Mouse (Mus musculus): ENCODE results near the gene Sord. TPM values are rescaled to one million over a fixed set of nuclear protein-coding genes. Genes with fewer than 3 reads are reported as not detected.
A peak's percentile ranks its signal among the peaks of the same experiment; 100 is the strongest.

The Sord gene
- polyA plus RNA-seq, 1 experiment from 2014 or later, result 20.5 TPM

GRCm38 (mm10) chr2:122311561-122311960 lies 77.0 kb downstream of the Sord start:
- no peak overlapping the region for H3K27ac ChIP-seq
- H3K27me3 ChIP-seq (replicated peaks), result peaks cover 34% of the 10 kb centered on the region; the same call in 1 of the 2 replicates
- no peak overlapping the region for H3K4me2 ChIP-seq
- ATAC-seq (replicated peaks), result peak; percentile 44; the same call in 1 of the 2 replicates
- no peaks in the 10 kb centered on the region for H3K36me3 ChIP-seq (replicated peaks)
- WGBS, result 23% methylated on average over 2 of the region's 2 CpGs
- H3K9me3 ChIP-seq, result no peaks in the 10 kb centered on the region
- H3K4me1 ChIP-seq, result peaks cover 16% of the 10 kb centered on the region; the same call in 1 of the 2 replicates
- no peak overlapping the region for H3K9ac ChIP-seq
- H3K4me3 ChIP-seq, result no peak overlapping the region

- WGBS, result 4% methylated on average over 27 of the region's 27 CpGs
- 0 out of 2 replicates have a peak, but pooled peaks have one; percentile 27 for ATAC-seq (replicated peaks)
- Histone ChIP-seq H3K27me3 (replicated peaks) (peaks cover 30% of the 10 kb centered on the region; the same call in 1 of the 2 replicates), H3K9ac (no peak overlapping the region), H3K36me3 (replicated peaks) (no peaks in the 10 kb centered on the region), H3K4me2 (peak overlapping the region; percentile 42), H3K4me1 (peaks cover 16% of the 10 kb centered on the region; the same call in 1 of the 2 replicates), H3K27ac (no peak overlapping the region), H3K4me3 (peak overlapping the region; percentile 7; the same call in 1 of the 2 replicates), H3K9me3 (no peaks in the 10 kb centered on the region)
Observed at GRCm38 (mm10) chr2:122312722-122313417, 78.3 kb downstream of the Sord start.

GRCm38 (mm10) chr2:122313536-122313935 lies 79.0 kb downstream of the Sord start, which contains the start of gene Duoxa1:
Duoxa1 (minus strand) TSS chr2:122313730.
- WGBS, result 4% methylated on average over 24 of the region's 24 CpGs
- peak within 1 kb of the TSS; percentile 11; the same call in 1 of the 2 replicates for H3K4me3 ChIP-seq
- peak within 1 kb of the TSS; percentile 42 for H3K4me2 ChIP-seq
- no peak for ATAC-seq (replicated peaks)
- no peaks in the 10 kb centered on the region for H3K9me3 ChIP-seq
- no peak within 1 kb of the TSS for H3K27ac ChIP-seq
- H3K36me3 ChIP-seq (replicated peaks), result no peaks in the 10 kb centered on the region
- H3K27me3 ChIP-seq (replicated peaks), result peaks cover 29% of the 10 kb centered on the region; the same call in 1 of the 2 replicates
- H3K4me1 ChIP-seq, result peaks cover 16% of the 10 kb centered on the region; the same call in 1 of the 2 replicates
- no peak within 1 kb of the TSS for H3K9ac ChIP-seq

Other genes starting within 250 kb of the Sord start
- gene Eif3j1, start 206.2 kb upstream of the Sord start, polyA plus RNA-seq (2015; fragmentation: Nextera tagmentation; extraction: Ambion mirVana), result 11.2 and 11.7 TPM in 2 replicates
- 8.2 and 8.3 TPM in 2 replicates for gene Spg11, start 116.4 kb upstream of the Sord start, polyA plus RNA-seq (2015; fragmentation: Nextera tagmentation; extraction: Ambion mirVana)
- 85.7 and 94.6 TPM in 2 replicates for gene B2m, start 87.1 kb upstream of the Sord start, polyA plus RNA-seq (2015; fragmentation: Nextera tagmentation; extraction: Ambion mirVana)
- gene Trim69, start 74.0 kb upstream of the Sord start, polyA plus RNA-seq (2015; fragmentation: Nextera tagmentation; extraction: Ambion mirVana), result not detected in 2 replicates
- not detected in 2 replicates for gene Patl2, start 48.6 kb upstream of the Sord start, polyA plus RNA-seq (2015; fragmentation: Nextera tagmentation; extraction: Ambion mirVana)
- gene Terb2, start 48.5 kb upstream of the Sord start, polyA plus RNA-seq (2015; fragmentation: Nextera tagmentation; extraction: Ambion mirVana), result not detected in 2 replicates
- gene Duox2, start 63.7 kb downstream of the Sord start, polyA plus RNA-seq (2015; fragmentation: Nextera tagmentation; extraction: Ambion mirVana), result not detected in 2 replicates
- gene Duoxa2, start 64.2 kb downstream of the Sord start, polyA plus RNA-seq (2015; fragmentation: Nextera tagmentation; extraction: Ambion mirVana), result 0.17 and 0.20 TPM in 2 replicates
- 0.30 and 0.32 TPM in 2 replicates for gene Duoxa1, start 79.0 kb downstream of the Sord start, polyA plus RNA-seq (2015; fragmentation: Nextera tagmentation; extraction: Ambion mirVana)
- 0.08 and 0.13 TPM in 2 replicates for gene Duox1, start 80.9 kb downstream of the Sord start, polyA plus RNA-seq (2015; fragmentation: Nextera tagmentation; extraction: Ambion mirVana)
- gene Shf, start 134.4 kb downstream of the Sord start, polyA plus RNA-seq (2015; fragmentation: Nextera tagmentation; extraction: Ambion mirVana), result 12.0 and 13.3 TPM in 2 replicates
- gene Slc28a2, start 191.7 kb downstream of the Sord start, polyA plus RNA-seq (2015; fragmentation: Nextera tagmentation; extraction: Ambion mirVana), result not detected in 2 replicates